Mouse (Mus musculus) heart, embryonic 16.5 days (tissue): ENCODE results near the gene Carnmt1. TPM values are rescaled to one million over a fixed set of nuclear protein-coding genes. Genes with fewer than 3 reads are reported as not detected.
"Not testable (repeated sequence)": the region's sequence is repeated elsewhere in the genome, so short reads cannot be mapped to it uniquely, and the experiment has no call there.

Source experiments
- ATAC-seq: fragments of 200-750 bp; cut with Nextera tagmentation; replicated peaks from 2 replicates; pipeline ENCODE4 v1.8.0; 2017; ENCODE audit warnings: moderate number of reproducible peaks; ENCODE audit not compliant: insufficient read depth, low FRiP score; ENCODE audit errors: extremely low read depth
- H3K27ac ChIP-seq: fragments of 300-500 bp; sonication (generic); 2 replicates; pipeline ENCODE4 v1.5.1; 2014; ENCODE audit warnings: mild to moderate bottlenecking, low read length, control low read depth, moderate library complexity
- H3K27me3 ChIP-seq: fragments of 300-500 bp; sonication (generic); 2 replicates; pipeline ENCODE4 v1.6.1; 2014; ENCODE audit warnings: low read length, mixed read lengths; ENCODE audit not compliant: control insufficient read depth, insufficient read depth
- H3K36me3 ChIP-seq: fragments of 300-500 bp; sonication (generic); 2 replicates; pipeline ENCODE4 v1.6.1; 2014; ENCODE audit not compliant: control insufficient read depth, insufficient read depth
- H3K4me1 ChIP-seq: fragments of 300-500 bp; sonication (generic); 2 replicates; pipeline ENCODE4 v1.6.1; 2014; ENCODE audit warnings: low read length, mixed read lengths; ENCODE audit not compliant: control insufficient read depth, insufficient read depth
- H3K4me2 ChIP-seq: fragments of 300-500 bp; sonication (generic); 2 replicates; pipeline ENCODE4 v1.6.1; 2014; ENCODE audit warnings: low read depth, mild to moderate bottlenecking, control low read depth, low read length
- H3K4me3 ChIP-seq: fragments of 300-500 bp; sonication (generic); 2 replicates; pipeline ENCODE4 v1.5.1; 2014; ENCODE audit warnings: mild to moderate bottlenecking, control low read depth, low read length
- H3K9ac ChIP-seq: fragments of 300-500 bp; sonication (generic); 2 replicates; pipeline ENCODE4 v1.6.1; 2014; ENCODE audit warnings: low read length, control low read depth
- H3K9me3 ChIP-seq: fragments of 300-500 bp; sonication (generic); replicated peaks from 2 replicates; pipeline ENCODE4 v1.6.1; 2016; ENCODE audit warnings: low read length; ENCODE audit not compliant: control insufficient read depth
- WGBS: fragments of 180-500 bp; shearing (Covaris S2); extraction: QIAGEN DNeasy Blood & Tissue Kit; methylation state at CpG from one replicate; pipeline ENCODE4 v1.1.7; 2014; 5-methylcytosine and 5-hydroxymethylcytosine counted together
- polyA plus RNA-seq: library from polyadenylated mRNA; unstranded; fragments of >200 nt; fragmentation: Nextera tagmentation; extraction: Ambion mirVana; gene quantifications from 2 replicates; pipeline ENCODE4 v1.2.1, GENCODE M21; 2015

The Carnmt1 gene
- polyA plus RNA-seq, 1 experiment from 2014 or later = 23.3 TPM

DNA sequence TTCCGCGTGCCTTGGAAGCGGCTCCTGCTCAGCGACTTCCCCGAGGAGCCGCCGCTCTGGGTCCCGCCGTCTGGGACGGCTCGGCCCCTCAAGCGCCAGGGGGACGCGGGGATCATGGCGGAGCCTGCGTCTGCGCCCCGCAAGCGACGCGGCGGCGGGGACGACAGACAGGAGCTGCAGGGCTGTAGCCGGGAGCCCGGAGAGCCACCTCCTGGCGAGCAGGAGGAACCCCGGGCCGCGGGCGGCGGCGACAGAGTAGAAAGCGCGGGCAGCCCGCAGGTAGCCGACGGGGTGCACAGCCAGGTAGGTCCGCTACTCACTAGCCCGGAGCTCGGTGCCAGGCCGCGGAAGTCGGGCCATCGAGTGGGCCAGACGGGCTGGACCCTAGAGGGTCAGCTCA is 42.8 kb downstream of the Carnmt1 start:
- Histone ChIP-seq H3K27ac (peak overlapping the region; percentile 93), H3K4me3 (peak overlapping the region; percentile 93), H3K4me2 (peak overlapping the region; percentile 92), H3K9ac (peak overlapping the region; percentile 96), H3K4me1 (peaks cover 35% of the 10 kb centered on the region)
- ATAC-seq = peak; percentile 59
- not testable (repeated sequence) for H3K27me3 ChIP-seq, H3K9me3 ChIP-seq, H3K36me3 ChIP-seq
- under 1% methylated on average over 39 of the region's 46 CpGs for WGBS

DNA sequence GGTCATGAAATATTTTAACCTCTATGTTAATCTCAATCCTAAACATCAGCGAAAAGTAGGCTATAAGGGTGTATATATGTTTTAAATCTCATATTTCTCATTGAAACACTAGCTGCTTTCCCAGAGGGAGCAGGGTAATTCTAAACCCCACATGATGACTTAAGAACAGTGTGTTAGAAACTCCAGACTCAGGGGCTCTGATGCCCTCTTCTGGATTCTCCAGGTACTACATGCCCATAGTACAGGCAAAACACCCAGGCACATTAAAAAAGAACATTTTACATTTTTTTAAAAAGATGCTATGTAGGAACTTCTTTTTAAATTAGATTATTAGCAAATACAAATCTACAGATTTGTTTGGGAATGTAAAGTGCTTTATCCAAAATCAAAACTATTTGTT is 45.8 kb downstream of the Carnmt1 start:
- H3K4me1 ChIP-seq = peaks cover 36% of the 10 kb centered on the region
- no peak overlapping the region for H3K4me2 ChIP-seq
- 0 out of 2 replicates have a peak overlapping the region, but pooled peaks have one; percentile 66 for H3K27ac ChIP-seq
- no peaks in the 10 kb centered on the region for H3K9me3 ChIP-seq
- no peak for ATAC-seq
- 12% methylated on average over 1 of the region's 1 CpGs for WGBS
- no peak overlapping the region for H3K4me3 ChIP-seq
- 0 out of 2 replicates have a peak, but pooled peaks cover 2% of the 10 kb centered on the region for H3K36me3 ChIP-seq
- H3K27me3 ChIP-seq = no peaks in the 10 kb centered on the region
- no peak overlapping the region for H3K9ac ChIP-seq

DNA sequence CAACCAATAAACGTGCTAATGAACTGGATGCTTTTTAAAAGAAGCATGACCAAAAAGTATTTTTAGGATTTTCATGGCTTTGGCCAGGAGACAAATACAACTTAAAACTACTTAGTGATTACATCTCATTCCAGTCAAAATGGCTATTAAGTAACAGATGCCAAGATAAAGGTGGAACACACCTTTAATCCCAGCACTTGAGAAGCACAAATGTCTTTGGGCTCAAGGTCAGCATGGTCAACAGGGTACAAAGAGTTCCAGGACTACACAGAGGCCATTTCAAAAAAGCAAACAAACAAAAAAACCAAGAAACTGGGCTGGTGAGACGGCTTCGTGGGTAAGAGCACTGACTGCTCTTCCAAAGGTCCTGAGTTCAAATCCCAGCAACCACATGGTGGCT is 49.8 kb downstream of the Carnmt1 start:
- 78% methylated on average over 3 of the region's 3 CpGs for WGBS
- Histone ChIP-seq H3K27me3 (no peaks in the 10 kb centered on the region), H3K9ac (no peak overlapping the region), H3K36me3 (0 out of 2 replicates have a peak, but pooled peaks cover 2% of the 10 kb centered on the region), H3K4me3 (no peak overlapping the region), H3K4me2 (no peak overlapping the region), H3K4me1 (peaks cover 15% of the 10 kb centered on the region), H3K9me3 (no peaks in the 10 kb centered on the region), H3K27ac (no peak overlapping the region)
- no peak for ATAC-seq

DNA sequence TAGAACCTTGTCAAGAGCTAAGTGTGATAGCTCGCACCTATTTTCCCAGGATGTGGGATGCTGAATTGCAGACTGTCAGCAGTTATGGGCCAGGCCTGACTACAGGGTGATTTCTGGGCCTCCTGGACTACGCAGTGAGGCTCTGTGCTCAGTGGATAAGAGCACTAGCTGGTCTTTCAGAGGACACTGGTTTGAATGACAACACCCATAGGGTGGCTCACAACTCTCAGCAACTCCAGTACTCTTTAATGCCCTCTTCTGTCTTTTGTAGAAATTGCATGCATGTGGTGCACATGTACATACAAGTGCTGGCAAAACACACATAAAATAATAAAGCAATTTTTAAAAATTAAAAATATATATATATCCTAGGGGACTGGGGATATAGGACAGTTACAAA is 54.6 kb downstream of the Carnmt1 start:
- no peak overlapping the region for H3K27ac ChIP-seq
- no peak for ATAC-seq
- WGBS = 70% methylated on average over 2 of the region's 2 CpGs
- H3K4me2 ChIP-seq = no peak overlapping the region
- no peak overlapping the region for H3K4me3 ChIP-seq
- H3K4me1 ChIP-seq = no peaks in the 10 kb centered on the region
- H3K36me3 ChIP-seq = no peaks in the 10 kb centered on the region
- H3K9me3 ChIP-seq = no peaks in the 10 kb centered on the region
- H3K9ac ChIP-seq = no peak overlapping the region
- no peaks in the 10 kb centered on the region for H3K27me3 ChIP-seq

DNA sequence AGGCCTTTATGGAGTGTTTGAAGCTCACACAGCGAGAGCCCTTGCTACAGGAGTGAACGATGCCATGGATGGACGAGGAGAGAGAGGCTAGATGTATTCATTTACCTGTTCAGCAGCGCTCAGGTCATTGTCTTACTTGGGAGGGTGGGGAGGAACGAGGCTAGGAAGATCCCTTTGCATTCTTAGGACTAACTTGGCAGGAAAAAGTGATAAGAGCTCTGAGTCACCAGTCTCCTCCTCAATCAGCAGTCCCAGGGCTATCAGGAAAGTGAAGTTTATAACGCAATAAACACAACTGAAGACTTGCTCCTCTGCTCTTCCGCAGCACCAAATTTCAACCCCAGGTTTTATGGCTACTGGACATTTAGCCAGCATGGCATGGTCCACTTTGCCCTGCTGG is 59.7 kb downstream of the Carnmt1 start:
- 50% methylated on average over 7 of the region's 7 CpGs for WGBS
- Histone ChIP-seq H3K9ac (no peak overlapping the region), H3K4me2 (no peak overlapping the region), H3K27ac (no peak overlapping the region), H3K4me3 (no peak overlapping the region), H3K27me3 (no peaks in the 10 kb centered on the region; the same call in 1 of the 2 replicates), H3K9me3 (no peaks in the 10 kb centered on the region), H3K36me3 (no peaks in the 10 kb centered on the region), H3K4me1 (peaks cover 10% of the 10 kb centered on the region)
- ATAC-seq = no peak

DNA sequence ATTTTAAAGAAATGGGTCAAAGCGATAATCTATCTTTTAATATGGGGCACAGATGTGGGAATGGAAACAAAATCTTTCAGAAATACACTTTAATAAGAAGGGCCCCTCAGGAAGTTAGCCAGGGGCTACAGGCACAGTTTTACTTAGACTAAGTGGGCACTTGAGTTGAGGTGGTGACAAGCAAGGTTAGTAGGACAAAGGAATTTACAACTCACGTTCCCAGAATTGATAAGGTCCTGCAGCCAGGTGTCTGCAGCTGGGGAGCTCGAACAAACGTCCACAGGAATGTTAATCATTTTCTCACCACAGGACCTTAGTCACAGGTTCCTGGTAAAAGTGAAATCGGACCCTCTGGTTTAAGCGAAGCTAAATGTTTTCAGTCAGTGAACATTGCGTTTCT is 60.5 kb downstream of the Carnmt1 start:
- Histone ChIP-seq H3K4me1 (peaks cover 10% of the 10 kb centered on the region), H3K9me3 (no peaks in the 10 kb centered on the region), H3K4me2 (peak overlapping the region; percentile 18), H3K27ac (no peak overlapping the region), H3K4me3 (0 out of 2 replicates have a peak overlapping the region, but pooled peaks have one; percentile 4), H3K27me3 (no peaks in the 10 kb centered on the region; the same call in 1 of the 2 replicates), H3K9ac (no peak overlapping the region), H3K36me3 (no peaks in the 10 kb centered on the region)
- ATAC-seq = peak; percentile 28; the same call in 1 of the 2 replicates
- WGBS = 23% methylated on average over 7 of the region's 7 CpGs

DNA sequence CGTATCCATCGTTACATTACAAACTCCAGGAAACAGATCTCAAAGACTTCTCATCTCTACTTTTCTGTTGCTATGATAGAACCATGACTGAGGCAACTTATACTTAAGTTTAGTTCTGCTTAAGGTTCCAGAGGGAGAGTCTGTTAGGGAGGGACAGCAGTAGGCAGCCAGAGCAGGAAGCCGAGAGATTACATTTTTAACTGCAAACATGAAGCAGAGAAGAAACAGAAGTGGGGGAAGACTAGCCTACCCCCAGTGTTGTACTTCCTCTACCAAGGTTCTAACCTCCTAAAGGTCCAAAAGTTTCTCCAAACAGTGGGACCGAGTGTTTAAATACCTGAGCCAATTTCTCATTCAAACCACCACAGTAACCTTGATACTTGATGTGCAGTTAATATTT is 65.3 kb downstream of the Carnmt1 start:
- ATAC-seq = no peak
- no peak overlapping the region for H3K4me2 ChIP-seq
- WGBS = 86% methylated on average over 4 of the region's 4 CpGs
- no peak overlapping the region for H3K9ac ChIP-seq
- no peaks in the 10 kb centered on the region; the same call in 1 of the 2 replicates for H3K27me3 ChIP-seq
- peaks cover 3% of the 10 kb centered on the region for H3K4me1 ChIP-seq
- H3K4me3 ChIP-seq = no peak overlapping the region
- no peak overlapping the region for H3K27ac ChIP-seq
- no peaks in the 10 kb centered on the region for H3K9me3 ChIP-seq
- no peaks in the 10 kb centered on the region for H3K36me3 ChIP-seq

DNA sequence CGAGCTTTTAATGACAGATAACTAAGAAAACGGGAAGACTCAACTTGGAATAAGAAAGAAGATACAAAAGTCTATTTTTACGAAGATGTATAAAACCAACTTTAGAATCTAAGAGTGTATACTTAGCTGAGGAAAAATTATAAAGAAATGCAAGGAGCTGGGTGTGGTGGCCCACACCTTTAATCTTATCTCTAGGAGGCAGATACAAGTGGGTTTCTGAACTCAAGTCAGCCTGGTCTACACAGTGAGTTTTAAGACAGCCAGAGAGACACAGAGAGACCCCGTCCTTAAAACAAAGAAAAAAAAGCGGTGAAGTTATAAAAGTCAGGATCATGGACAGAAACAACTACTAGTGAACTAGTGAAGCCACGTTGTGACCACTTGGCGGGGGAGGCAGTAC is 68.6 kb downstream of the Carnmt1 start:
- Histone ChIP-seq H3K27ac (no peak overlapping the region), H3K4me3 (no peak overlapping the region), H3K27me3 (no peaks in the 10 kb centered on the region), H3K4me2 (no peak overlapping the region), H3K9me3 (no peaks in the 10 kb centered on the region), H3K9ac (no peak overlapping the region), H3K36me3 (no peaks in the 10 kb centered on the region), H3K4me1 (no peaks in the 10 kb centered on the region)
- WGBS = 73% methylated on average over 7 of the region's 7 CpGs
- no peak for ATAC-seq

DNA sequence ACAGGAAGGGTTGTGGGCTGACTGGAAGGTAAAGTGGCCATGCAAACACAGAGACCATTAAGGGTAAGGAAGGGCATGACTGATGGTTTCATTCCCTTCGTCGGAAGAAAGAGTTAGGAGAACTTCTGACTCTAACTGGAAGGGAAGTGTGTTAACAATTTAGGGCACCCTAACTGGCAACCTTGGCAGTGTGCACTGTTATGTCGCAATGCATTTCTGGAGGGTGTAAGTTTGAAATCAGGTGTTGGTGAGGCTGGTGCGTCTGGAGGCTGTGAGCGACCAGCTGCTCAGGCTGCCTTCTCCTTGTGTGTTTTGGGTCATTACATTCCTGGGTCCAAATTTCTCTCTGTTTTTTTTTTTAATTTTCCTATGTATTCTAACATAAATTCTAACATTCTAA is 73.4 kb downstream of the Carnmt1 start:
- ATAC-seq = no peak

More for the DNA sequence above, 73.4 kb downstream of the Carnmt1 start:
- Histone ChIP-seq H3K9me3 (no peaks in the 10 kb centered on the region), H3K9ac (no peak overlapping the region), H3K27me3 (no peaks in the 10 kb centered on the region), H3K4me3 (no peak overlapping the region), H3K36me3 (no peaks in the 10 kb centered on the region), H3K27ac (no peak overlapping the region), H3K4me1 (no peaks in the 10 kb centered on the region), H3K4me2 (no peak overlapping the region)
- WGBS = 82% methylated on average over 5 of the region's 5 CpGs
